Mouse (Mus musculus): ENCODE data around the gene Dnajc5.
A peak's percentile ranks its signal among the peaks of the same experiment; 100 is the strongest.

The Dnajc5 gene

DNA sequence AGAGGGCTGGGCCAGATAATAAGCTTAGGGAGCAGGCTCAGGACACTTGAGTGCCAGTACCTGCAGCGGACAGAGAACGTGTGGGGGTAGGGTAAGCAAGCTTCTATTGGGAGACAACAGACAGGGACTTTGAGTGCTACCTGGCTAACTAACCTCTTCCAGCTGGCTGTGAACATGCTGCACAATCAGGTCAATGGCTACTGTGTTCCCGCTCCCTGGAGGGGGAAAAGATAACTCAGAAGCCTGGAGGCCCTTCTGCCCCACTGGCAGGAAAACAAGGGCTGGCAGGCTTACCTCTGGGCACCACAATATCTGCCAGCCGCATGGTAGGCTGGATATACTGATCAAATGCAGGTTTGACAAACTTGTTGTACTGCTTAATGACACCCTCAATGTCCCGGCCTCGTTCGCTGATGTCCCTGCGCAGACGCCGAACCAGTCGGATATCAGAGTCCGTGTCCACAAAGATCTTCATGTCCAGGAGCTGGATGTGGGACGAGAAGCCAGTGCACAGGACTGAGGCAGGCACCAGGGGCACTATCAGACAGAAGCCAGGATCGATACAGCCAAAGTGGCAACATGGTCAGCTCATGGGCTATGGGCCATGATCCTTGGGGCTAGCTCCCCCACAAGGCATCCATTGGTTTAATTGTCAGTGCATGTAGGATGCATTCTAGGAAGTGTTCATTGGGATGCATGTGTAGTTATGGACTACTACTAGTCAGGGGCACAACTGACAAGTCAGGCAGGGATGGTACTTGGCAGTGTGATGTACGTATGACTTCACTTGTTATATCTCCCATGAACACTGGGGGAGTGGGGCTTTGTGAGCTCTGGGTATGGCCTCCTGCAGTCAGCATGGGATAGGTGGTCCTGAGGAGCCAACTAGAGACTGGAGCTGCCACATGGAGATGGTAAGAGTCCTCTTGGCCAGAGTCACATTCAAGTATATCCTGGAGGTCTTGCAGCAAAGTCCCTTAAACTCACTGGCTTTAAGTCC lies 52.9 kb downstream of the Dnajc5 start:
- peak; percentile 78 for DNase-seq

DNA sequence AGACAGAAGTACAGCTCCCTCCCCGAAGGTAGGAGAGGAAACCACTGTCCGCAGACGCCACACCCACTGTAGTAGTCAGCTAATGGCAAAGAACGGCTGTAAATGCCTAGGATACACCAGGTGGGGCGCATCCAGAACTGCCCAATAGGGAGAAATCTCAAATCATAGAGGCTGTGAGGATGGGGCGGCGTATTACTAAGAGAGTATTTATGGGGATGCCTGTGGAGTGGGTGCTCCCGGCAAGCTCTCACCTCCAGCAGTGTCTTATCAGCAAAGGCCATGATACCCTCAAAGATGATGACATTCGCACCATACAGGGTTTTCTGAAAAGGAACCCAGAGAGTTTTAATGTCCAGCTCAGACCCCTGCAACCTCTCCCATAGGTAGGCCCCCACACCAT lies 53.7 kb downstream of the Dnajc5 start:
- no peak for DNase-seq

DNA sequence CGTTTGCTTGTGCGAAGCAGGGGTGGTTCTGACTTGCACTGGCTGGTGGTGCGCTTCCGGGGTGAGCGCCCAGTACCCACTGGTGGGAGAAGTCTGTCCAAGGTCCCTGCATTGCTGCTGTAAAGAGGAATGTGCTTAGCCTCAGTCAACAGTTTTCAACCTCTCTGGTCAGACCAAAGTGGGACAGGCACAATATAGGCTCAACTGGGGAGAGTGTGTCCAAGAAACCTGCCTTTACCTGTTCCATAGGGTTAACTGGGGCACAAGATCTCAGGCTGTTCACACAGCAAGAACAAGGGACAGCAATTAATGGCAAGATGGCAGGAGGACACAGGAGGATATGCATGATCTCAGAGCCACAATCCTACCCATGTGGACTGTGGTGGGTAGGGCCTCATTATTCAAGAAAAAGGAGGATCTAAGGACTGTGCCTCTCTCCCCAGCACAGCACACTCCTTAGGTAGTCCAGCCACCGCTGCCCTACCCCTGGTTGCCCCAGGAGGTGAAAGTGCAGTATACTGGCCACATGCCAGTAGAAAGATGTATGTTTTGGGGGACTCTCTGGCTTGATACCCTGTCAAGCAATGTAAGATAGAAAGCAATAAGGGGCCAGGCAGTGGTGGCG lies 54.7 kb downstream of the Dnajc5 start:
- DNase-seq = peak in 1 of 2 experiments; percentile 3

DNA sequence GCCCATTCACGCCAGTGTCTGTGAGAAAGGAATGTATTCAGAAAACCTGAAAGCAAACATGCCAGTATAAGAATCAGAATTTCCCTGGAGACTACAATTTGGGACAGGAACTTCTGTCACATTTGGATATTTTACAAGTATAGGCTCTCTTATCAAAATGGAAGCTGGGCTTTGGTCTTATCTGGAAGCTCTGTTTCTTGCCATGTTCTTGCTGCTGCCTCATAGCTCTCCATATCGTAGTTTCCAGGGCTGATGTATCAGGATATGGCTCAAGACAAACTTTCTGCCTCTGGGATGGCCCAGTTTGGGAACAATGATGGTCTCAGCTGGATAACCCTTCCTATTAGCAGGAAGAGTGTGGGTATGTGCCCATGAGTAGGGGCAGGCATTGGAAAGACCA lies 56.3 kb downstream of the Dnajc5 start:
- DNase-seq = peak in 1 of 2 experiments; percentile 1

DNA sequence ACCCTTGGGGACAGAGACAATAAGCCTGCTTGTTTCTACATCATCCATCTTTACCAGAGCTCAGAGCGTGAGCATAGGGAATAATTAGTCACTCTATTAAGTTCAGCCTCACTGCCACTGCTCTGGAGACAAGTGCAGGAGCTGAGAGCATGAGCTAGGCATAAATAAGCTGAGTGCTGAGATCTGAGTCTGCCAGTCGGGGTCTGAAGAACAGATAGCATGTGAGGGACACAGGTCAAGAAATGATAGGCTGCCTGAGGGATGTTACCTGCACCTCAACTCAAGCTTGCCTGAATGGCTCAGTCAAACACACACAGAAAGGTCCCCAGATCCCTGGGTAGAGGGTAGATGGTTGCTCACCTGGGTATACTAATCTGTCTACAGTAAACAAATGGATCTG lies 56.8 kb downstream of the Dnajc5 start:
- peak in 1 of 2 experiments; percentile 1 for DNase-seq

DNA sequence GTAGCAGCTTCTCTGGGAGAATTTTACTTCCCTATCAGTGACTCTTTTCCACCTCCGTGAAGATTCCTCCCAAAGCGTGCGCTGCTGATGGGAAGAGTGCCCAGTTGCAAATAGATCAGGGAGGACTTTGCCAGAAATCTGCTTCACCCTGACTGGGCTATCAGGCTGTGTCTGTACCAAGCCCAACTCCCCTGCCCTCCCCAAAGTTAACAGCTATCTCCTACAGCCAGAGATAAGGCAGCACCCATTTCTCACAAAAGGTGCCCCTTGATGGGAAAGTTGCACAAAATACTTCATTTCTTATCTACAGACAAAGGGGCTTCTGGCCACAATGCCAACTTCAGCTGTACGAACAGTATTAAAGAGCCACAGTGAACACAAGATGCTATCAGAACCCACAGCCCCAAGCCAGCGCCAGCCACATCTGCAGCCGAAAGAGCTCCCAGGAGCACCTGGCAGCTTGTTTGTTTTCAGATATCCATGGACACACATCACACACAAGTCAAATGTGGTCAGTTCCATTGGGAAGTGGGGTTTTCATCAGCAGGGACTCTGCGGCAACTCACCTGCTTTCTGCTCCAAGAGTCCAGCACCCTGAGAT lies 57.8 kb downstream of the Dnajc5 start:
- peak; percentile 80 to 83 for DNase-seq

DNA sequence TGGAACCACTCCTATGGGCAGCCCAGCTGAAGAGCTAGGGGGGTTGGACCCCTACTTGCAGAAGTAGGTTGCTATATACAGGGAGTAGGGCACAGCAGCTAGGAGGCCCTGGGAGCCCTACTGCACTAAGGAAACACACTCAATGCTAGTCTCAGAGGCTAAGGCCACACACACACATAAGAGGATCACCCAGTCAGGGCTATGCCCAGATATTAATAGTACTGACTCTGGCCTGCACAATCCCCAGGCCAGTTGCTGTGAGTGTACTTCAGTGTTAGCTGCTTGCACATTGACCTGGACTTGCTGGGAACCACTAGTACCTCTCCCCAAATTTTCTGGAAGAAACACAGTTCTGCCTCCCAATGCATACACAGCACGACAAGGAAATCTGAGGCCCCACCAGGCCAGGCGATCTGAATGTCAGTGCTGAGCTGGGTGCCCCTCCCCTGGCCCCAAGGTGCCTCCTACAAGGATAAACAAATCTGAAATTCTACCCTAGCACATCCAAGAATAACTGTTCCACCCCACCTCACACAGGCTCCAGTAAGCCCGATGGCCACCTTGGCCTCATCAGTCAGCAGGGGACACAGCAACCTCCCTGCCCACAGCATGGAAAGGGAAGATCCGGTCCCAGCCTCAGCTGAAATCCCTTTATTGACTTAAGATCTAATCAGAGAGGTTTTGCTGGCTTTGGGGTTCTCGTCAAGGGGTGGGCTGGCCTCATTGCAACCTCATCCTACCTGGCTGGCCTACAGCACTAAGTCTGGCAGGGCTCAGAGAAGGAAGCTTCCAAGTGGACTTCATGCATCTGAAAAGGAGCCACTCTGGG lies 58.7 kb downstream of the Dnajc5 start:
- peak in 1 of 2 experiments; percentile 4 for DNase-seq

DNA sequence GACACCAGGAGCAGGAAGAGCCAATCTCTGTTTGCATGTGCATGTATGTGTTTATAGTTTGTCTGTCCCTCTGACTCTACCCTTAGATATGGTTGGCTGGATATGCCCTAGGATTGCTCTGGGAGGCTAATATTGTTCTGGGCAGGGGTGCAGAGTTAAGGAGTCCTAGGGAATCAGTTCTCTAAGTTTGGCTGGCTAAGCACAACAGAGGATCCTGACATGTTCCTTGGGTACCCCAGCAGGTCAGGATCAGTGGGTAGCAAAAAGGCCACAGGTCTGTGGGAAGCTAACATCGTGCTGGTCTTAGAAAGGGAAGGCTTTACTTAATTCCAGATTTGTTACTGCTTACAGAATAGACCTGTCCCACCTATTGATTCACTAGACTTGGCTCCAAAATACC lies 59.4 kb downstream of the Dnajc5 start:
- no peak for DNase-seq

DNA sequence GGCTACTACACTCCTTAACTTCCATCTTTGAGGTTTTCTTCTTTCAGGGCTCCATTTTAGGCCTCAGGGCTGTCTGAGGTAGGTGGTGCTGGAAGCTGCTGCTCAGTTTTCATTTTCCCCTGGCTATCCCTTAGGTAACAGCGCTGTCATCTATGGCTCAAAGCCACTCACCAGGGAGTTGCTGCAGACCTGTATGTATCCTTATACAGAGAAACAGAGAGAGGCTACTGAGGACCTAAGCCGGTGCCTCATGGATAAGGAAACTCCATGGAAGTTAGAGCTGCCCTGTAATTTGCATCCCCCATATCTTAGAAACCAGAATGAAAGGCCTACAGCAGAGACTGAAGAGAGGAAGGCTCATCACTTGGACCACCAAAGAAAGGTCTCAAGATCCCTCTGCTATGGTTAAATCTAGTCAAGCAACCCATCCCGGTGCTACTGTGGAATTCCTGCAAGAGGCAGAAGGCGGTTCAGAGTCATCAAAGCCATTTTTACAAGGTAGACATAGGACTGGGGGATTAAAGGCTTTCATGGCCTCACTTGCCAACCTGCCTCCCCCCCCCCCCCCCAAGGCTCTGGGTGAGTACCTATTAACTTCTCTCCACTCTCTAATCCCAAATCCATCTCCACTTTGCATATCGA lies 60.0 kb downstream of the Dnajc5 start:
- peak in 1 of 2 experiments; percentile 5 for DNase-seq

DNA sequence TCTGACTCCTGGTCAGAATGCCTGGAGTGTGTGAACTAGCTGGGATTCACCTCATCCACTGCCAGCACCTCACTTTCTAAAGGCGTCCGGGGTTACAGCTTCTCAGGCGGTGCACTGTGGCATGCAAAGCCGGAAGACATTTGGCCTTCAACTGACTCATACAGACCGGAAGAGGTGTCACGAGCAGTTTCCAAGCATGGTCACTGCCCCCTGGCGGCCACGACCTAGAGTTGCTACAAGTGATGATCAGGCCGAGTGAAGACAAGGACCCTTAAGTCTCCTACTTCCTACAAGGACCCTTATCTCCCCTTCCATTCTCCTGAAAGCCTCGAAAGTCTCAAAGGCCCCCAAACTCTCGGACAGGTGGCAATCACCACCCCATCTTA lies 60.7 kb downstream of the Dnajc5 start:
- DNase-seq = peak; percentile 87 to 89

DNA sequence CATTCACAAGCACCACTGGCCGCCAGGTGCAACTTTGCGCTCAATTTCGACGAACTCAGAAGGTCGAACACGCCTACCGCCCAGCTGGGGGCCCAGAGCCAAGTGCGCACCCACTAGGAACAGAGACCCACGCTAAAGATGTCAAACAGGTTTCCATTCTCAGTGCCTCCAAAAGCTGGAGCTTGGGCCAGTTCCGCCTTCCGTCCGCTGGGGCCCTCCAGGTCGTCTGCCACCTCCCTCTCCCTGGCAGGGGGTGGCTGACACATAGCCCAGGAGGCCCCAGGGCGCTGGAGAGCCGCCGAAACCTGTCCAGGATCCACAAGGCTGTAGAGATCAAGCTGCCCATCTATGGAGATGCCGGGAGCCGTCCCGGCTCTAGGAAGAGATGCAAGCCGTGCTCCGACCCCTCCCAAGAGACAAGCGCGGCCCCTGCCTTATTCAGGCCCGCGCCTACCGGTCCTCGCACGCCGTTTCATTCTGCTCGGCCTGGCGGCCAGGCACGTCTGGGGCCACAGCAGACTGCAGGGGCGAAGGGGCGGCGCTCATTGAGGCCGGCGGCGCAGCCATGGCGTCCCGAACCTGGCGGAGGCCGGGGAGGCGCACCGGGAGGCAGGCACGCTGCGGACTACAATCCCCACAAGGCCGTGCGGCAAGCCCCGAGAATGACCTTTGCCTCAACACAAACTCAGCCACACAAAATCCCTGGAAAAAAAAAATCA lies 61.3 kb downstream of the Dnajc5 start:
- DNase-seq = peak; percentile 90 to 91

DNA sequence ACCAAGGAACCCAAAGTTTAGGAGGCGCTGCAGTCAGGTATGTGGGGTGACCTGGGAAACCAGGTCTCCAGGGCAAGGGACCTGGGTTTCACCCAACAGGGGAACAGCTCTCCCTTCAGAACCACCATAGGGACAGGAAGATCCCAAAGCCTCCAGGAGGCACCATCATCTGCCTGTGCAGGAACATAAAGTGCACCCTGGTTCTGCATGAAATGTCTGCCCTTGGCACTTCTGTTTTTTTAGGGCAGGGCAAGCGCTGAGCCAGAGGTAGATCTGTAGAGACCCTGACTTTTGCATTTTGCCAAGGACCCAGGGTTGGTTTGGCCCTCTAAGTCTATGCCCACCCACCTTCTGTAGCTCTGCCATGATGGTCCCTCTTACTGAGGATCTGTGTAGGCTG lies 62.1 kb downstream of the Dnajc5 start:
- DNase-seq = peak in 1 of 2 experiments; percentile 21

DNA sequence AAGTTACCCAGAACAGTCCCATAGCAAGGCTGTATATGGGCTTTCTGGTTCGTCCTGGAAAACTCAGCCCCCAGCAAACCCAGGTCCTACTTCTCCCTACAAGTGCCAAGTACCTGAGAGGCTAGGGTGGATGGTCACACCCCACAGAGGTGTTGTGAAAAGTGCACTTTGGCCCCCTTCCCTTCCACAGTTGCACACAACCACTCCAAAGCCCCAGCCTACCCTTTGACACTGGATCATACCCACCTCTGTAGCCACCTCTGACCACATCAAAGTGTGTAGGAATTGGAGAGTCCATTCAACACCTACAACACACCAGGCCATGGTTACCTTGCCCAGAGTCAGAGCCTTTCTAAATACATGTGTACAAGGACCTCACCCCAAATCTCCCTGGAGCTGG lies 62.7 kb downstream of the Dnajc5 start:
- DNase-seq = no peak

DNA sequence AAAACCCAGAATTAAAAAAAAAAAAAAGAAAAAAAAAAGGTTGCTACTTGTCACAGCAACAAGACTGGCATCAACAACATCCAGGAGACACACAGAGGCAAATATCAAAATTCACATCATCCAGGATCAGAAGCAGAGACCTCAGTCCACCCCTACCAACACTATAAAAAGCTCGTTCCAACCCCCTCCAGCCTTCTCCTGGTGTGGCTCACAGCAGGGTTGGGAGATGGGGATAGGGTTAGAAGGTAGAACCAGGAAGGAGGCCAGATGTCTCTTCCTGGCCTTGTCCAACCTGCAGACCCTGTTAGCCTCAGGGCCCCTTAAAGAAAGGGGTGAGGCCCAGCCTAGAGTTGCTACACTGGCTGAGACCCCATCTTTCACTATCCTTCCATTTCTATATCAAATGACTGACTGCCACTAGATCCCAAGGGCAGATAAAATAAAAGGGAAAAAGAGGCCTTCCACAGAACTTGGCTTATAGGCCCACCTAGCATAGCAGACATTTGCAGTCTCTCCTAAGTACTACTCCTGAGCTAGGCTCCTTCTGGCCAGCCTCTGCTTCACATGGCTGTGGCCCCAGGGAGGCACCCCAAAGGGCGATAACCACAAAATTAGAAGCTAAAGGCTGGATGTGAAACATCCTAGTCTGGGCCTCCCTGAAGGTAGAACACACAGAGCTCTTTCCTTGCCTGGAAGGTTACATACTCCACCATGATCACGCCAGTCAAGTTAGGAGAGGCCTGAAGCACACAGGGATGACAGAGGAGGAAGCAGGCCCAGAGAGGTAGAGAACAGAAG lies 63.4 kb downstream of the Dnajc5 start:
- no peak for DNase-seq

DNA sequence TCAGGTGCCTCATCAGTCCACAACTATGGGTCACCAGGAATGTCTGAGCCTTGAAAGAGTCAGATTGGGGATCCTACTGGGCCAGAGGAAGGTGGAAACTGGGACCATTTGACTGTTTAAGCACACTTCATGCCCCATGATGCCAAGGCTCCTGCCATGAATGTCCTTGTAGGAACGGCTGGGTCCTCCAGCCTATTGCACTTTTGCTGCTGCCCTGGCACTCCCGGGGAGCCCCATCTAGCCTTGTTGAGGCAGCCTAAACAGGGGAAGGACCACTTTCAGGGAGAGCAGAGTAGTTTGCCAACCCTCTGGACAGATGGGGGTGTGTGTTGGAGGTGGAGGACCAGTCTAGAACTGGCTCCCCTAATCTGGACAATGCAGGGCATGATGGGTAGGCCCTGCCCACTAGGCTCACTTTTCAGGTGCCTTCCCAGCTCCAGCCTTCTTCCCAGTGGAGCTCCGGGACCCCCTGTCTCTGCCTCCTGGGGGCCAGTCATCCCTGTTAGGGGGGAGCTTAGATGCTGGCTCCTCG lies 64.2 kb downstream of the Dnajc5 start, which contains the start of gene Uckl1:
Uckl1 (minus strand) TSS at position 482 of the 532 bp plus-strand sequence.
- no peak for DNase-seq

DNA sequence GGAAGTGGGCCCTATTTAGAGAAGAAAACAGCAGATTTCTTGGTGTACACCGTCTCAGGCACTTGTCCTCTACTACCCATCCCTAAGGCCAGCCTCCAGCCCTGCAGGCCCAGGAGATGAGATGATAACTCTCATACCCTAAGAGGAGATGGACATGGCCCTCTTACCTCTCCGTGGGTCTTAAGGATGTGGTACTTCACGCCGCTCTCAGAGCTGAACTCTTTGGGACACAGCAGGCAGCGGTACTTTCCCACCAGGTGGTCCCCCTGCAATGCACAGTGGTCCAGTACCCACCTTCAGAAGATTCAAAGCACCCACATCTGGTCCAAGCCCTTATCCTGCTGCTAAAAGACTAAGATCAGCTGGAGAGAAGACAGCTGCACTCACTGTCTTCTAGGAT lies 65.2 kb downstream of the Dnajc5 start:
- DNase-seq = peak in 1 of 2 experiments; percentile 14

DNA sequence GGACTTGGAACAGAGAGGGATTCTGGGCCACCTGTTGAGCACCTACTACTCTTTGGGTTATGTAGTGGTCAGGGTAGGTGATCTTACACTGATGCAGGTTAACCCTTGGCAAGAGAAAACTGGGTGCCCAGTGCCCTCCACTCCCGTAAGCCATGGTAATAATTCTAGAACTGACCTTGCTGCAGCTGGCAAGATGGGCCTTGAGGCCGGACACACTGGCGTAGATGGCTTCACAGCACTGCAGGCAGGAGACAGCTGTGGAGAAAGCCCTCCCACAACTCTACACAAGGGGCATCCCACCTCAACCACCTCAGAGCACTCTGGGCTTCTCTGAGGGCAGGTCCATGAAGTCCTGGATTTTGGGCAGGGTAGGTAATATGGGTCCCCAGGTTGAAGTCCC lies 65.8 kb downstream of the Dnajc5 start:
- no peak for DNase-seq

DNA sequence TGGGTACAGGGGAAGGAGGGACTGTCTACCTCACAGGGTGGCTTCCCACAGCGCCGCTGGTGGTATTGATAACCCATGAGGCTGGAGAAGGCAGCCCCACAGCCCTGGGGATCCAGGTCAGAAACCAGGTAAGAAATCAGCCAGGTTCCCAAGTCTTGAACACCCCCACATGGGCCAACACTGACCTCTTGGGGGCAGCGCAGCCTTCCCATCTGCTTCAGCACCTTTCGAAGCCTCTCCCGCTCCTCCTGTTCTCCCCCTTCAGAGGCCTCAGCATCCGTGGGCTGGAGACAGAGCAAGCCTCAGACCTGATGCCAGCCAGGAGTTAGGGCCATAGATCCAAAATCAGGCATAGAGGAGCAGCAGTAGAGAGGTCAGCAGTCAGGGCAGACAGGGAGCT lies 67.5 kb downstream of the Dnajc5 start:
- peak in 1 of 2 experiments; percentile 43 for DNase-seq

DNA sequence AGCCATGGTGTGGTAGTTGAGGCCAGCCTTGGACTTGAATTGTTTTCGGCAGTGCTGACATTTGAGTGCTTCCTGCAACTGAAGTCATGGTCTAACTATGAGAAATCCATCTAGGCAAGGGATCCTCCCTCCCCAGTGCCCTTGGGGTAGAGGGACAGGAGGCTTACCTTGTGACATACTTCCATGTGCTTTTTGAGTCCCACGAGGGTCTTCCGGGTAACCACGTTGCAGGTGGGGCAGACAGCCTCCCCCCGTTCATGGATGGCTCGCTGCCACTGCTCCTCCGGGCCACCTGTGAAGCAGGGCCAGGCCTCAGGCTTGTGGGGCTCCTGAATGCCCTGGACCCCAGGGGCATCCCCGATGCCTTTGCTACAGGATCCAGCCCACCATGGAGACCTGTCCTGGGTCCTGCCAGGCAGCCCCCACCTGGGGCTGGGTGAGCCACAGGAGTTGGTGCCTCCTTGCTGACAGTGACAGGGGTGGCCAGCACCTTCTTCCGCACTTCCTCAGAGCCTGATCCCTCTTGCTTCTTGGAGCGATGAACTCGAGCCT lies 68.0 kb downstream of the Dnajc5 start:
- peak in 1 of 2 experiments; percentile 13 for DNase-seq

Measured in cerebellum, postnatal 10 days (tissue).